Mouse (Mus musculus) forebrain, embryonic 16.5 days (tissue): ENCODE results near the gene Wdr18. TPM values are rescaled to one million over a fixed set of nuclear protein-coding genes. Genes with fewer than 3 reads are reported as not detected.

ENCODE experiments used
- ATAC-seq: fragments of 200-750 bp; cut with Nextera tagmentation; 2 replicates; pipeline ENCODE4 v1.8.0; 2017; ENCODE audit warnings: mild to moderate bottlenecking, moderate library complexity
- H3K27ac ChIP-seq: fragments of 300-500 bp; sonication (generic); 2 replicates; pipeline ENCODE4 v1.5.1; 2014; ENCODE audit warnings: low read length, control low read depth
- H3K27me3 ChIP-seq: fragments of 300-500 bp; sonication (generic); replicated peaks from 2 replicates; pipeline ENCODE4 v1.6.1; 2014; ENCODE audit warnings: low read length; ENCODE audit not compliant: control insufficient read depth, insufficient read depth
- H3K36me3 ChIP-seq: fragments of 300-500 bp; sonication (generic); 2 replicates; pipeline ENCODE4 v1.6.1; 2014; ENCODE audit not compliant: control insufficient read depth, insufficient read depth
- H3K4me1 ChIP-seq: fragments of 300-500 bp; sonication (generic); replicated peaks from 2 replicates; pipeline ENCODE4 v1.6.1; 2014; ENCODE audit warnings: low read length; ENCODE audit not compliant: control insufficient read depth, insufficient read depth
- H3K4me2 ChIP-seq: fragments of 300-500 bp; sonication (generic); 2 replicates; pipeline ENCODE4 v1.6.1; 2014; ENCODE audit warnings: mild to moderate bottlenecking, low read length, control low read depth
- H3K4me3 ChIP-seq: fragments of 300-500 bp; sonication (generic); replicated peaks from 2 replicates; pipeline ENCODE4 v1.5.1; 2014; ENCODE audit warnings: mild to moderate bottlenecking, low read length, control low read depth
- H3K9ac ChIP-seq: fragments of 300-500 bp; sonication (generic); replicated peaks from 2 replicates; pipeline ENCODE4 v1.6.1; 2014; ENCODE audit warnings: low read depth, low read length, control low read depth
- H3K9me3 ChIP-seq: fragments of 300-500 bp; sonication (generic); 2 replicates; pipeline ENCODE4 v1.6.1; 2016; ENCODE audit warnings: low read length; ENCODE audit not compliant: control insufficient read depth
- WGBS: fragments of 180-500 bp; shearing (Covaris S2); extraction: QIAGEN DNeasy Blood & Tissue Kit; methylation state at CpG from one replicate; pipeline ENCODE4 v1.1.7; 2014; 5-methylcytosine and 5-hydroxymethylcytosine counted together
- polyA plus RNA-seq: library from polyadenylated mRNA; unstranded; fragments of >200 nt; fragmentation: Nextera tagmentation; extraction: Ambion mirVana; gene quantifications from 2 replicates; pipeline ENCODE4 v1.2.1, GENCODE M21; 2015

The Wdr18 gene
- polyA plus RNA-seq, 1 experiment from 2014 or later, result 97.7 TPM

- H3K4me2 ChIP-seq, result no peak overlapping the region
- H3K9ac ChIP-seq, result no peak overlapping the region
- H3K36me3 ChIP-seq, result no peaks in the 10 kb centered on the region
- H3K4me1 ChIP-seq, result peaks cover 30% of the 10 kb centered on the region
- no peak overlapping the region for H3K27ac ChIP-seq
- H3K9me3 ChIP-seq, result no peaks in the 10 kb centered on the region
- no peak overlapping the region for H3K4me3 ChIP-seq
- no peak for ATAC-seq
- no peaks in the 10 kb centered on the region for H3K27me3 ChIP-seq
- WGBS, result 71% methylated on average over 9 of the region's 9 CpGs
These were observed 26.7 kb upstream of the Wdr18 start for GRCm38 (mm10) chr10:79933145-79933679.

- H3K4me2 ChIP-seq, result no peak overlapping the region
- 29% methylated on average over 6 of the region's 6 CpGs for WGBS
- H3K4me1 ChIP-seq, result peaks cover 28% of the 10 kb centered on the region
- no peak overlapping the region for H3K9ac ChIP-seq
- no peaks in the 10 kb centered on the region for H3K9me3 ChIP-seq
- H3K27ac ChIP-seq, result peak overlapping the region; percentile 54; the same call in 1 of the 2 replicates
- ATAC-seq, result no peak
- H3K4me3 ChIP-seq, result no peak overlapping the region
- no peaks in the 10 kb centered on the region for H3K36me3 ChIP-seq
- no peaks in the 10 kb centered on the region for H3K27me3 ChIP-seq
These were observed 26.1 kb upstream of the Wdr18 start for GRCm38 (mm10) chr10:79933861-79934260.

GRCm38 (mm10) chr10:79934272-79934721, 25.7 kb upstream of the Wdr18 start:
- H3K27ac ChIP-seq, result peak overlapping the region; percentile 54; the same call in 1 of the 2 replicates
- peak; percentile 63 for ATAC-seq

DNA sequence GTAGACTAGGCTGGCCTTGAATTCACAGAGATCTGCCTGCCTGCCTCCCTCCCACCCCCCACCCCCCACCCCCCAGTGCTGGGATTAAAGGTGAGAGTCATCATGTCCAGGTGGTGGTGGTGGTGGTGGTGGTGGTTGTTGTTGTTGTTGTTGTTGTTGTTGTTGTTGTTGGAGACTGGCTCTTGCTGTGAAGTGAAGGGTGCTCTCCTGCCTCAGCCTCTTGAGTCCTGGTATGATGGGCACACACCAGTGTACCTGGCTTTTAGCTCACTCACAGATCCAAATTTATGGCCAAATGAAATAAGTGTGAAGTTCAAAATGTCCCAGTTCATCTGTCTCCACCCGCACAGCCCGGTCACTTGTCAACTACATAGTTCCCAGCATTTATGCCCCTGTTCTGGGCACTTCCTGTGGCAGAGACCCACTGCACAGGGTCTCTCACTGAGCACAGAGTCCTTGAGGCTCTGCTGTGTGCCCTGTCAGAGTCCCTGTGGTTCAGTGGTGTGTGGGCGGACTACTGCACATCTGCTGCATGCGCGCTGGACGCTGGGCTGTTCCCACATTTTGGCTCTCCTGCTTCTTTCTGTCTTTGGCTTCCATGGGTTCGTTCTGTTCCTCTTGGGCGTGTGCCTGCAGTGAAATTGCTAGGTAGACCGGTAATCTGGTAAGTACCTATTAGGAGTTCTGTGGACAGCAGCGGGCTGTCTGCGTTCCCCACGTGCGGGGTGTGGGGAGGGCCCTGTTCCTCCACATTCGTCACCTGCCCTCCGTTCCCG, 25.0 kb upstream of the Wdr18 start:
- ATAC-seq, result no peak
- Histone ChIP-seq H3K4me2 (no peak overlapping the region), H3K27me3 (no peaks in the 10 kb centered on the region), H3K4me3 (no peak overlapping the region), H3K9ac (no peak overlapping the region), H3K27ac (no peak overlapping the region), H3K36me3 (no peaks in the 10 kb centered on the region), H3K9me3 (no peaks in the 10 kb centered on the region), H3K4me1 (peaks cover 20% of the 10 kb centered on the region)
- 89% methylated on average over 16 of the region's 16 CpGs for WGBS

More at GRCm38 (mm10) chr10:79934272-79934721, 25.7 kb upstream of the Wdr18 start:
- peaks cover 23% of the 10 kb centered on the region for H3K4me1 ChIP-seq
- H3K9ac ChIP-seq, result no peak overlapping the region
- H3K27me3 ChIP-seq, result no peaks in the 10 kb centered on the region
- no peaks in the 10 kb centered on the region for H3K36me3 ChIP-seq
- no peak overlapping the region for H3K4me3 ChIP-seq
- H3K4me2 ChIP-seq, result no peak overlapping the region
- no peaks in the 10 kb centered on the region for H3K9me3 ChIP-seq
- 42% methylated on average over 13 of the region's 13 CpGs for WGBS

DNA sequence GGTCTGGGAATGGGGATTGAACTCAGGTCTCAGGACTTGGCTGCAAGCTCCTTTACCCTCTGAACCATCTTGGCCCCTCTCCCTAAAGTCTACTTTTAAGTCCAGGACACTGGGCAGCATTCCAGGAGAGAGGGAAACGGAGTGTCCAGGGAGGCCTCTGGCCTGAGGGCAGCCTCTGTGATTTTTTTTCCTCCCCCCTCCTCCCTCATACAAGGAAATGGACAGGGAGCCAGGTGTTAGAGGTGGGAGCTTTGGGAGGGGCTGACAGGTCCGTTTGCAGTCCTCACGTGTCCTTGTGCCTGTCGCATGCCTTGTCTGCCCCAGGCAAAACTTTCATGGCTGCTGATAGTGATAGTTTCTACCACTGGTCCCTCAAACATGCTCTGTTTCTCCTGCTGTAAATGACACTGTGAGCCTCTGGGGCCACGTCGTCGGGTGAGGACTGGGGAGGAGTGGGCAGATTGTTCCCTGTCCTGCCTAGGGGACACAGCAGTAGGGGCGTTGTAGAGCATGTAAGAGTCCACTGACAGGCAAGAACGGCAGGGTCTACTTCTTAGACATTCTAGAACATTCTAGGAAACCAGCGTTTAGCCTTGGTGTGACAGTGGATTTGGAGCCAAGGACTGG, 23.6 kb upstream of the Wdr18 start:
- Histone ChIP-seq H3K4me3 (no peak overlapping the region), H3K9me3 (no peaks in the 10 kb centered on the region), H3K9ac (no peak overlapping the region), H3K27me3 (no peaks in the 10 kb centered on the region), H3K36me3 (no peaks in the 10 kb centered on the region), H3K4me1 (peaks cover 20% of the 10 kb centered on the region), H3K27ac (no peak overlapping the region), H3K4me2 (no peak overlapping the region)
- 76% methylated on average over 10 of the region's 10 CpGs for WGBS
- no peak for ATAC-seq

DNA sequence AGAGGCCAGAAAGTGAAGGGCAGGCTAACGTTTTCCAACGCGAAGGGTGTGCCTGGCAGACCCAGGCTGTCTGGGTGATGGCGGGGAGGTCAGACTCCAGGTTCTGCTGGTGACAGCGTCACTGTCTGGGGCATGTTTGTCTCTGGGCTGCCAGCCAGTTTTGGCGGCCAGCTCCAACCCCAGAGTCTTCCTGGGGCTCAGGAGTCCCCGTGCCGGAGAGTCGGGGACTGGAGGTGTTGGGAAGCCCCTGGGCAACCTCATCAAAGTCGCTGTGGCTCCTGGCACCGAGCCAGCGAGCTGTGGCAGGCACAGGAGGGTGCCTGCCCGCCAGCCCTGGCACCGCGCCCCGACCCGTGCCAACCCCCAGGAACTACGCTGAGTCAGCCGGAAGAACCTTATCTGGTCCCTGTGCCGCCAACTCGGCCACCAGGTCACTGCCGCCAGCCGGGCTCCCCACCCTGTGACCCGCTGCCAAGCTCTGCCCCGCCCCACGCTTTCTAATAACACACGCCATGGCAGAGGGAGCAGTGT, 23.0 kb upstream of the Wdr18 start:
- H3K4me2 ChIP-seq, result no peak overlapping the region
- WGBS, result 47% methylated on average over 26 of the region's 27 CpGs
- no peaks in the 10 kb centered on the region for H3K9me3 ChIP-seq
- ATAC-seq, result no peak
- H3K4me3 ChIP-seq, result no peak overlapping the region
- H3K27ac ChIP-seq, result no peak overlapping the region
- peaks cover 20% of the 10 kb centered on the region for H3K4me1 ChIP-seq
- no peaks in the 10 kb centered on the region for H3K36me3 ChIP-seq
- no peak overlapping the region for H3K9ac ChIP-seq
- H3K27me3 ChIP-seq, result no peaks in the 10 kb centered on the region

DNA sequence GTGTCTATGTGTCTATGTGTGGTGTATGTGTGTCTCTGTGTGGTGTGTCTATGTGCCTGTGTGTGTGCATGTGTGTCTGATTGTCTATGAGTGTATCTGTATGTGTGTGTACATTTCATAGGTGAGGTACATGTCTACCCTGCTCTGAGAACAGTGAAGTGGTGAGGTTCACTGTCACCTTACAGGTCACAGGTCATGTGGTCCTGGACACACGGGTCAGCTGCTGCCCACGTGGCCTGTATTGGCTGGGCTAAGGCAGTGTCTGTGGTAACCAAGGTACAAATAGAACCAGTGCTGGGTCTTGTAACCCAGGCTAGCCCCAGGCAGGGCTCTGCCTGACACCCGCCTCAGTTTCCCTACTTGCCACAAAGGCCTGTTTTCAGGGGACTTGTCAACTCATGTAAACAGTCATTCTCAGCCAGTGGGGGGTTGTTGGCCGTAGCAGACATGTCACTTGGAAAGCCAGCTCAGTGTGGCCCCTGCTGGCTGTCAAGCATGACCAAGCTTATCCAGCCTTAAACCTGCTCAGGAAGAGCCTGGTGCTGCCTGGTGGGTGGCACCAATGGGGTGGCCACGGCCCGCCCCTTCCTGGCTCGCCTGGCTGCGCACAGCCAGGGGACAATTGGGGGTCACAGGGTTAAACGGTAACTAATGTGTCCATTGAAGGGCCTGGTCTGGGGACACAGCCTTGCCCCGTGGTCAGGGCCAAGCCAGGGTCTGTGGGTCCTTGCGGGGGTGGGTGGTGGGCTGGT, 22.0 kb upstream of the Wdr18 start:
- Histone ChIP-seq H3K9me3 (no peaks in the 10 kb centered on the region), H3K36me3 (no peaks in the 10 kb centered on the region), H3K4me1 (peaks cover 20% of the 10 kb centered on the region), H3K27me3 (no peaks in the 10 kb centered on the region), H3K4me2 (no peak overlapping the region), H3K27ac (no peak overlapping the region), H3K4me3 (no peak overlapping the region), H3K9ac (no peak overlapping the region)
- no peak for ATAC-seq
- 78% methylated on average over 11 of the region's 11 CpGs for WGBS

- no peak overlapping the region for H3K4me2 ChIP-seq
- WGBS, result 73% methylated on average over 7 of the region's 7 CpGs
- no peaks in the 10 kb centered on the region for H3K27me3 ChIP-seq
- no peaks in the 10 kb centered on the region for H3K36me3 ChIP-seq
- ATAC-seq, result no peak
- H3K4me3 ChIP-seq, result no peak overlapping the region
- H3K9me3 ChIP-seq, result no peaks in the 10 kb centered on the region
- no peak overlapping the region for H3K9ac ChIP-seq
- no peak overlapping the region for H3K27ac ChIP-seq
- peaks cover 14% of the 10 kb centered on the region for H3K4me1 ChIP-seq
These were observed 19.2 kb upstream of the Wdr18 start for GRCm38 (mm10) chr10:79940749-79941148.

DNA sequence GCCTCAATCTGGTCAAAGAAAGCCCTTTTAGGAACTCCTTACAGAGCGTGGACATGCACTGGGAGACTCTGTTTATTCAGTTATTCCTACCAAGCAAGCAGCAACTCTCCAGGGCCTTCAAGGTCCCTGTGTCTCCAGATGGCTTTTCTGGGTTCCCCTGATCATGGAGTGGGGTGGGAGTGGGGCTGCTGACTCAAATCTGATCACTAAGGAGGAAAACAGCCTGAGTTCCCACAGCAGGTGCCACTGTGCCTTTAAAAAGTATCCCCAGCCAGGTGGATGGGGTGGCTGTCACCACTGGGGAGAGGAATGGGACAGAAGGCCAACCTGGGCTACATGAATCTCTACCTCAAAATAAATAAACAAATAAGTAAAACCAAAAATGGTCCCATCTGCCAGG, 17.0 kb upstream of the Wdr18 start:
- ATAC-seq, result no peak
- Histone ChIP-seq H3K4me1 (peaks cover 7% of the 10 kb centered on the region), H3K9ac (no peak overlapping the region), H3K4me3 (no peak overlapping the region), H3K4me2 (no peak overlapping the region), H3K36me3 (no peaks in the 10 kb centered on the region), H3K27ac (no peak overlapping the region), H3K27me3 (no peaks in the 10 kb centered on the region), H3K9me3 (no peaks in the 10 kb centered on the region)
- WGBS, result 95% methylated on average over 1 of the region's 1 CpGs
